Mouse (Mus musculus): Measurements from ENCODE around the gene Gm49322. TPM values are rescaled to one million over a fixed set of nuclear protein-coding genes. Genes with fewer than 3 reads are reported as not detected.

Gm49322 gene
- polyA plus RNA-seq, 1 experiment from 2014 or later = 2.3 TPM

- Histone ChIP-seq H3K4me1 (replicated peaks; ENCODE audit: control insufficient read depth, insufficient read depth, low read length) (no peaks in the 10 kb centered on the region; the same call in 1 of the 2 replicates), H3K4me3 (ENCODE audit: low read depth, low read length) (peak overlapping the region; percentile 84), H3K27me3 (replicated peaks; ENCODE audit: control insufficient read depth, insufficient read depth, low read length) (no peaks in the 10 kb centered on the region), H3K27ac (ENCODE audit: low read depth, low read length) (peak overlapping the region; percentile 92), H3K4me2 (replicated peaks; ENCODE audit: low read depth) (peak overlapping the region; percentile 83), H3K36me3 (ENCODE audit: control insufficient read depth, insufficient read depth) (no peaks in the 10 kb centered on the region), H3K9ac (ENCODE audit: low read depth, low read length) (peak overlapping the region; percentile 84), H3K9me3 (ENCODE audit: control insufficient read depth) (no peaks in the 10 kb centered on the region)
- TF ChIP-seq CTCF (IDR thresholded peaks at IDR 0.05; ENCODE audit: low read depth) = no peak
- peak; percentile 94 for ATAC-seq
- WGBS = under 1% methylated on average over 64 of the region's 64 CpGs
These were observed 16.3 kb downstream of the Gm49322 start for GRCm38 (mm10) chr10:80621940-80622660.

- Histone ChIP-seq H3K9ac (ENCODE audit: low read depth, low read length) (peak within 1 kb of the TSS; percentile 84), H3K4me2 (replicated peaks; ENCODE audit: low read depth) (peak within 1 kb of the TSS; percentile 83), H3K36me3 (ENCODE audit: control insufficient read depth, insufficient read depth) (no peaks in the 10 kb centered on the region), H3K27ac (ENCODE audit: low read depth, low read length) (peak within 1 kb of the TSS; percentile 92), H3K4me3 (ENCODE audit: low read depth, low read length) (peak within 1 kb of the TSS; percentile 84), H3K27me3 (replicated peaks; ENCODE audit: control insufficient read depth, insufficient read depth, low read length) (no peaks in the 10 kb centered on the region), H3K4me1 (replicated peaks; ENCODE audit: control insufficient read depth, insufficient read depth, low read length) (no peaks in the 10 kb centered on the region; the same call in 1 of the 2 replicates), H3K9me3 (ENCODE audit: control insufficient read depth) (no peaks in the 10 kb centered on the region)
- WGBS = under 1% methylated on average over 67 of the region's 85 CpGs
- ATAC-seq = peak; percentile 32
- TF ChIP-seq CTCF (IDR thresholded peaks at IDR 0.05; ENCODE audit: low read depth) = peak; percentile 44; the same call in 1 of the 2 replicates
These were observed 17.0 kb downstream of the Gm49322 start, which contains the start of gene Csnk1g2 for GRCm38 (mm10) chr10:80622661-80623456. Gene Csnk1g2 (plus strand): TSS chr10:80622838.

- H3K27me3 ChIP-seq (replicated peaks; ENCODE audit: control insufficient read depth, insufficient read depth, low read length) = no peaks in the 10 kb centered on the region
- peak; percentile 26; the same call in 1 of the 2 replicates for TF ChIP-seq CTCF (IDR thresholded peaks at IDR 0.05; ENCODE audit: low read depth)
- 13% methylated on average over 15 of the region's 15 CpGs for WGBS
- peak overlapping the region; percentile 84 for H3K9ac ChIP-seq (ENCODE audit: low read depth, low read length)
- peak overlapping the region; percentile 84 for H3K4me3 ChIP-seq (ENCODE audit: low read depth, low read length)
- H3K4me1 ChIP-seq (replicated peaks; ENCODE audit: control insufficient read depth, insufficient read depth, low read length) = no peaks in the 10 kb centered on the region; the same call in 1 of the 2 replicates
- no peaks in the 10 kb centered on the region for H3K36me3 ChIP-seq (ENCODE audit: control insufficient read depth, insufficient read depth)
- H3K9me3 ChIP-seq (ENCODE audit: control insufficient read depth) = no peaks in the 10 kb centered on the region
- ATAC-seq = no peak
- peak overlapping the region; percentile 83 for H3K4me2 ChIP-seq (replicated peaks; ENCODE audit: low read depth)
- peak overlapping the region; percentile 92 for H3K27ac ChIP-seq (ENCODE audit: low read depth, low read length)
These were observed 17.8 kb downstream of the Gm49322 start for GRCm38 (mm10) chr10:80623457-80624191.

GRCm38 (mm10) chr10:80625764-80626163, 19.9 kb downstream of the Gm49322 start:
- ATAC-seq = no peak
- Histone ChIP-seq H3K4me2 (replicated peaks; ENCODE audit: low read depth) (0 out of 2 replicates have a peak overlapping the region, but pooled peaks have one; percentile 6), H3K27ac (ENCODE audit: low read depth, low read length) (peak overlapping the region; percentile 83), H3K27me3 (replicated peaks; ENCODE audit: control insufficient read depth, insufficient read depth, low read length) (no peaks in the 10 kb centered on the region), H3K9me3 (ENCODE audit: control insufficient read depth) (no peaks in the 10 kb centered on the region), H3K36me3 (ENCODE audit: control insufficient read depth, insufficient read depth) (peaks cover 9% of the 10 kb centered on the region; the same call in 1 of the 2 replicates), H3K9ac (ENCODE audit: low read depth, low read length) (no peak overlapping the region), H3K4me3 (ENCODE audit: low read depth, low read length) (no peak overlapping the region), H3K4me1 (replicated peaks; ENCODE audit: control insufficient read depth, insufficient read depth, low read length) (no peaks in the 10 kb centered on the region; the same call in 1 of the 2 replicates)
- no peak for TF ChIP-seq CTCF (IDR thresholded peaks at IDR 0.05; ENCODE audit: low read depth)
- 59% methylated on average over 4 of the region's 4 CpGs for WGBS

- peaks cover 12% of the 10 kb centered on the region; the same call in 1 of the 2 replicates for H3K36me3 ChIP-seq (ENCODE audit: control insufficient read depth, insufficient read depth)
- ATAC-seq = 0 out of 2 replicates have a peak, but pooled peaks have one; percentile 6
- H3K27me3 ChIP-seq (replicated peaks; ENCODE audit: control insufficient read depth, insufficient read depth, low read length) = no peaks in the 10 kb centered on the region
- no peaks in the 10 kb centered on the region; the same call in 1 of the 2 replicates for H3K4me1 ChIP-seq (replicated peaks; ENCODE audit: control insufficient read depth, insufficient read depth, low read length)
- 0 out of 2 replicates have a peak overlapping the region, but pooled peaks have one; percentile 17 for H3K4me2 ChIP-seq (replicated peaks; ENCODE audit: low read depth)
- no peak overlapping the region for H3K27ac ChIP-seq (ENCODE audit: low read depth, low read length)
- WGBS = 8% methylated on average over 2 of the region's 2 CpGs
- H3K4me3 ChIP-seq (ENCODE audit: low read depth, low read length) = no peak overlapping the region
- H3K9me3 ChIP-seq (ENCODE audit: control insufficient read depth) = no peaks in the 10 kb centered on the region
- no peak overlapping the region for H3K9ac ChIP-seq (ENCODE audit: low read depth, low read length)
- TF ChIP-seq CTCF (IDR thresholded peaks at IDR 0.05; ENCODE audit: low read depth) = no peak
These were observed 21.9 kb downstream of the Gm49322 start for GRCm38 (mm10) chr10:80627685-80628084.
